15 mouse cellular contexts compared by ENCODE assay signal in the genomic region with DNA sequence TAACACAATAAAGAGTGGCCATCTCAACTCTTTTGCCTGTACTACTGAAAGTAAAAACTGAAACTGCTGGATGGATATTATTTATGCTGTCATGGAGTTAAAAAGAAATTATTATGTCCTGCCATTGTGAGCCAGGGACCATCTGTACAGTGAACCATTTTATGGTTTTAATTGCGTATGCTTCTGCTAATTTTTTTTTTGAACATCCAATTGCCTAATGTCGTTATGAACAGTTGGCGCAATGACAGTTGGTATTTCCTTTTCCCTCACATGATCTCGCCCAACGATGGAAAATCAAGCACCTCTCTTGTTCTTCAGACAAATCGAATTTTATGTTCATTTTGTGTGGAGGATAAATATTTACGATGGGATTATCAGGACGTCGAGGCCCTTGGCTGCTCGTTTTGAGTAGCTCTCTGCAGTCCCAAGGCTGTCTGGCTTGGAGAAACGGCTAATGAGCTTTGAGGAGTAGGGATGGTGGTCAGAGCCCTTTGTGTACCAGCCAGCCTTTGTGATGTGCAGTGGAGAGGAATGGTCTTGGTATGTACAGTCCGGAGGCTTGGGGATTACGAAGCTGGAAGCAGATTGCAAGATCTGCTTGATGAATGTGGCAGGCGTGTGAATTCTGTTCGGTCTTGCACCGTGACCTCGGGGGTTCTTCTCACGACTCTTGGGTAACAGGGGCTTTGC.
DNase-seq lines count a peak whose midpoint lies in the region; ATAC-seq and TF ChIP-seq lines count a peak whose summit lies in the region.
"Had no signal": no experiment of that assay in that cellular context is flagged by ENCODE, and none has a peak within 500 bp of the region (broad histone marks: within the 10 kb centered on the region; RNA-seq: fewer than 3 reads in every experiment).

No protein-coding gene starts in this region.

- no peak overlapping the region for H3K9ac ChIP-seq in midbrain, embryonic 11.5 days (ENCODE audit: low read length)
- no peak overlapping the region for H3K9ac ChIP-seq in midbrain, postnatal 0 days (replicated peaks; ENCODE audit: low read length, poor library complexity, severe bottlenecking)
- no peak overlapping the region for H3K9ac ChIP-seq in forebrain, embryonic 15.5 days (replicated peaks)
- no peak overlapping the region for H3K9ac ChIP-seq in stomach, postnatal 0 days (ENCODE audit: low read length)
- no peak overlapping the region for H3K9ac ChIP-seq in liver, postnatal 0 days (replicated peaks)
- no peak overlapping the region for H3K9ac ChIP-seq in kidney, embryonic 14.5 days (ENCODE audit: low read depth, low read length)
- H3K9ac ChIP-seq: liver, embryonic 12.5 days had no signal

- no peaks in the 10 kb centered on the region for H3K9me3 ChIP-seq in midbrain, embryonic 11.5 days (ENCODE audit: control insufficient read depth, low read length)
- no peaks in the 10 kb centered on the region for H3K9me3 ChIP-seq in midbrain, postnatal 0 days (ENCODE audit: low read length)
- no peaks in the 10 kb centered on the region for H3K9me3 ChIP-seq in forebrain, embryonic 15.5 days
- no peaks in the 10 kb centered on the region for H3K9me3 ChIP-seq in limb, embryonic 10.5 days (replicated peaks)
- no peaks in the 10 kb centered on the region for H3K9me3 ChIP-seq in stomach, postnatal 0 days (ENCODE audit: control insufficient read depth, low read length)
- H3K9me3 ChIP-seq in liver, postnatal 0 days (ENCODE audit: low read length): no peaks in the 10 kb centered on the region
- no peaks in the 10 kb centered on the region for H3K9me3 ChIP-seq in kidney, embryonic 14.5 days (ENCODE audit: control insufficient read depth, low read length)
- H3K9me3 ChIP-seq: liver, embryonic 12.5 days had no signal

- TF ChIP-seq CTCF in midbrain, postnatal 0 days (IDR thresholded peaks at IDR 0.05): no peak
- TF ChIP-seq CTCF in stomach, postnatal 0 days (IDR thresholded peaks at IDR 0.05; ENCODE audit: low read depth): no peak
- no peak for TF ChIP-seq CTCF in liver, postnatal 0 days (IDR thresholded peaks at IDR 0.05; ENCODE audit: low read depth)

- no peaks in the 10 kb centered on the region for H3K27me3 ChIP-seq in midbrain, embryonic 11.5 days (ENCODE audit: control insufficient read depth, insufficient read depth, low read length)
- no peaks in the 10 kb centered on the region for H3K27me3 ChIP-seq in midbrain, postnatal 0 days (ENCODE audit: insufficient read depth, low read length)
- H3K27me3 ChIP-seq in forebrain, embryonic 15.5 days: no peaks in the 10 kb centered on the region
- no peaks in the 10 kb centered on the region for H3K27me3 ChIP-seq in limb, embryonic 10.5 days (ENCODE audit: low read depth, poor library complexity, severe bottlenecking)
- H3K27me3 ChIP-seq in stomach, postnatal 0 days (ENCODE audit: control insufficient read depth, insufficient read depth, low read length): no peaks in the 10 kb centered on the region
- no peaks in the 10 kb centered on the region for H3K27me3 ChIP-seq in liver, postnatal 0 days (ENCODE audit: insufficient read depth, low read length)
- no peaks in the 10 kb centered on the region for H3K27me3 ChIP-seq in kidney, embryonic 14.5 days (ENCODE audit: control insufficient read depth, insufficient read depth, low read length)
- H3K27me3 ChIP-seq: liver, embryonic 12.5 days had no signal

- TF ChIP-seq EP300 in stomach, postnatal 0 days (optimal IDR thresholded peaks at IDR 0.05): no peak
- TF ChIP-seq EP300 in liver, postnatal 0 days (IDR thresholded peaks at IDR 0.05; ENCODE audit: low read depth): no peak

- no peaks in the 10 kb centered on the region for H3K36me3 ChIP-seq in midbrain, embryonic 11.5 days (ENCODE audit: control insufficient read depth, insufficient read depth, low read length)
- H3K36me3 ChIP-seq in midbrain, postnatal 0 days (ENCODE audit: insufficient read depth, low read length): no peaks in the 10 kb centered on the region
- no peaks in the 10 kb centered on the region for H3K36me3 ChIP-seq in forebrain, embryonic 15.5 days
- H3K36me3 ChIP-seq in limb, embryonic 10.5 days: no peaks in the 10 kb centered on the region
- H3K36me3 ChIP-seq in stomach, postnatal 0 days (ENCODE audit: control insufficient read depth, insufficient read depth, low read length): no peaks in the 10 kb centered on the region
- H3K36me3 ChIP-seq in liver, postnatal 0 days (replicated peaks; ENCODE audit: insufficient read depth, low read length): no peaks in the 10 kb centered on the region
- H3K36me3 ChIP-seq in kidney, embryonic 14.5 days (ENCODE audit: control insufficient read depth, insufficient read depth, low read length): no peaks in the 10 kb centered on the region
- H3K36me3 ChIP-seq: liver, embryonic 12.5 days had no signal

- peak; percentile 57 for ATAC-seq in midbrain, embryonic 11.5 days (ENCODE audit: low FRiP score)
- ATAC-seq in midbrain, postnatal 0 days (ENCODE audit: low FRiP score): no peak
- ATAC-seq in forebrain, embryonic 15.5 days (replicated peaks): peak; percentile 35; the same call in 1 of the 2 replicates
- ATAC-seq in stomach, postnatal 0 days (ENCODE audit: low FRiP score, low TSS enrichment): peak; percentile 44; the same call in 1 of the 2 replicates
- ATAC-seq in liver, postnatal 0 days: no peak
- ATAC-seq in kidney, embryonic 14.5 days (ENCODE audit: low FRiP score, low TSS enrichment): no peak
- ATAC-seq: intestine, postnatal 0 days; liver, embryonic 12.5 days had no signal

- DNase-seq in midbrain, embryonic 11.5 days (ENCODE audit: low spot score, missing footprints): no peak
- DNase-seq in midbrain, postnatal 0 days (ENCODE audit: low spot score): no peak
- DNase-seq in limb, embryonic 10.5 days (ENCODE audit: low spot score): no peak
- DNase-seq in stomach, postnatal 0 days (ENCODE audit: low spot score): no peak
- no peak for DNase-seq in liver, postnatal 0 days
- no peak for DNase-seq in layer of hippocampus, postnatal 36 days
- DNase-seq: cerebellum, adult 8-10 months; heart, adult 18-20 months; heart, postnatal 10 days; lung, postnatal 14 days; thymus, adult 18-20 months had no signal

- H3K4me2 ChIP-seq in midbrain, embryonic 11.5 days: no peak overlapping the region
- H3K4me2 ChIP-seq in midbrain, postnatal 0 days (ENCODE audit: low read depth, low read length, poor library complexity, severe bottlenecking): no peak overlapping the region
- no peak overlapping the region for H3K4me2 ChIP-seq in forebrain, embryonic 15.5 days (replicated peaks)
- no peak overlapping the region for H3K4me2 ChIP-seq in stomach, postnatal 0 days (replicated peaks; ENCODE audit: low read depth)
- no peak overlapping the region for H3K4me2 ChIP-seq in liver, postnatal 0 days (ENCODE audit: low read depth, low read length)
- H3K4me2 ChIP-seq in kidney, embryonic 14.5 days (replicated peaks; ENCODE audit: low read depth, low read length): no peak overlapping the region
- H3K4me2 ChIP-seq: liver, embryonic 12.5 days had no signal

- peaks cover 2% of the 10 kb centered on the region; the same call in 1 of the 2 replicates for H3K4me1 ChIP-seq in midbrain, embryonic 11.5 days (ENCODE audit: control insufficient read depth, insufficient read depth, low read length)
- no peaks in the 10 kb centered on the region for H3K4me1 ChIP-seq in midbrain, postnatal 0 days (ENCODE audit: insufficient read depth, low read length)
- H3K4me1 ChIP-seq in forebrain, embryonic 15.5 days: peaks cover 13% of the 10 kb centered on the region; the same call in 1 of the 2 replicates
- H3K4me1 ChIP-seq in limb, embryonic 10.5 days: peaks cover 9% of the 10 kb centered on the region
- H3K4me1 ChIP-seq in stomach, postnatal 0 days (replicated peaks; ENCODE audit: control insufficient read depth, insufficient read depth): no peaks in the 10 kb centered on the region
- H3K4me1 ChIP-seq in liver, postnatal 0 days (ENCODE audit: insufficient read depth): no peaks in the 10 kb centered on the region
- H3K4me1 ChIP-seq in kidney, embryonic 14.5 days (ENCODE audit: control insufficient read depth, insufficient read depth, low read length): peaks cover 16% of the 10 kb centered on the region
- H3K4me1 ChIP-seq: liver, embryonic 12.5 days had no signal

- H3K4me3 ChIP-seq in midbrain, embryonic 11.5 days (ENCODE audit: low read depth, low read length): no peak overlapping the region
- no peak overlapping the region for H3K4me3 ChIP-seq in midbrain, postnatal 0 days (ENCODE audit: low read depth, low read length)
- no peak overlapping the region for H3K4me3 ChIP-seq in forebrain, embryonic 15.5 days
- no peak overlapping the region for H3K4me3 ChIP-seq in limb, embryonic 10.5 days
- H3K4me3 ChIP-seq in stomach, postnatal 0 days (ENCODE audit: low read depth, low read length): no peak overlapping the region
- no peak overlapping the region for H3K4me3 ChIP-seq in liver, postnatal 0 days (ENCODE audit: low read depth, low read length)
- H3K4me3 ChIP-seq in kidney, embryonic 14.5 days (ENCODE audit: low read length): no peak overlapping the region
- H3K4me3 ChIP-seq: liver, embryonic 12.5 days had no signal

- 79% methylated on average over 18 of the region's 18 CpGs for WGBS in midbrain, embryonic 11.5 days
- 61% methylated on average over 18 of the region's 18 CpGs for WGBS in midbrain, postnatal 0 days
- 49% methylated on average over 18 of the region's 18 CpGs for WGBS in forebrain, embryonic 15.5 days
- WGBS in limb, embryonic 10.5 days: 87% methylated on average over 18 of the region's 18 CpGs
- WGBS in stomach, postnatal 0 days: 38% methylated on average over 18 of the region's 18 CpGs
- 81% methylated on average over 18 of the region's 18 CpGs for WGBS in liver, postnatal 0 days (ENCODE audit: insufficient replicate concordance)
- 78% methylated on average over 18 of the region's 18 CpGs for WGBS in kidney, embryonic 14.5 days

- H3K27ac ChIP-seq in midbrain, embryonic 11.5 days (ENCODE audit: low read depth, low read length): peak overlapping the region; percentile 26; the same call in 1 of the 2 replicates
- no peak overlapping the region for H3K27ac ChIP-seq in midbrain, postnatal 0 days (ENCODE audit: low read depth, low read length)
- peak overlapping the region; percentile 42; the same call in 1 of the 2 replicates for H3K27ac ChIP-seq in forebrain, embryonic 15.5 days (replicated peaks)
- H3K27ac ChIP-seq in limb, embryonic 10.5 days: peak overlapping the region; percentile 27; the same call in 1 of the 2 replicates
- H3K27ac ChIP-seq in stomach, postnatal 0 days (replicated peaks): peak overlapping the region; percentile 53
- no peak overlapping the region for H3K27ac ChIP-seq in liver, postnatal 0 days (ENCODE audit: low read depth)
- no peak overlapping the region for H3K27ac ChIP-seq in kidney, embryonic 14.5 days (ENCODE audit: low read depth, low read length)
- H3K27ac ChIP-seq: liver, embryonic 12.5 days had no signal

Comparison
In these comparisons a context has a peak if more than half of its experiments do, and no peak if none do; other contexts are left out.
1. ATAC-seq: peak in midbrain, embryonic 11.5 days (single experiment), forebrain, embryonic 15.5 days (single experiment) and stomach, postnatal 0 days (single experiment); none in midbrain, postnatal 0 days (single experiment), liver, postnatal 0 days (single experiment) and kidney, embryonic 14.5 days (single experiment).
2. H3K27ac ChIP-seq: peak in midbrain, embryonic 11.5 days (single experiment), forebrain, embryonic 15.5 days (single experiment), limb, embryonic 10.5 days (single experiment) and stomach, postnatal 0 days (single experiment); none in midbrain, postnatal 0 days (single experiment), liver, postnatal 0 days (single experiment) and kidney, embryonic 14.5 days (single experiment).